Mouse (Mus musculus) liver, embryonic 16.5 days (tissue): ENCODE data around the gene C8g. TPM values are rescaled to one million over a fixed set of nuclear protein-coding genes. Genes with fewer than 3 reads are reported as not detected.

ENCODE experiments used
- ATAC-seq: fragments of 200-750 bp; cut with Nextera tagmentation; 2 replicates; pipeline ENCODE4 v1.8.0; 2017; ENCODE audit warnings: low read depth, mild to moderate bottlenecking, moderate number of reproducible peaks, moderate library complexity
- H3K27ac ChIP-seq: fragments of 300-500 bp; sonication (generic); 2 replicates; pipeline ENCODE4 v1.5.1; 2014; ENCODE audit warnings: mild to moderate bottlenecking, low read length
- H3K27me3 ChIP-seq: fragments of 300-500 bp; sonication (generic); 2 replicates; pipeline ENCODE4 v1.6.1; 2014; ENCODE audit warnings: low read depth, low read length, mixed read lengths; ENCODE audit not compliant: control insufficient read depth, insufficient read depth
- H3K36me3 ChIP-seq: fragments of 300-500 bp; sonication (generic); 2 replicates; pipeline ENCODE4 v1.6.1; 2014; ENCODE audit warnings: mild to moderate bottlenecking; ENCODE audit not compliant: control insufficient read depth, insufficient read depth
- H3K4me1 ChIP-seq: fragments of 300-500 bp; sonication (generic); 2 replicates; pipeline ENCODE4 v1.6.1; 2014; ENCODE audit warnings: low read depth, low read length, mixed read lengths; ENCODE audit not compliant: control insufficient read depth
- H3K4me2 ChIP-seq: fragments of 300-500 bp; sonication (generic); 2 replicates; pipeline ENCODE4 v1.6.1; 2014; ENCODE audit warnings: low read depth, low read length, mixed read lengths
- H3K4me3 ChIP-seq: fragments of 300-500 bp; sonication (generic); 2 replicates; pipeline ENCODE4 v1.5.1; 2014; ENCODE audit warnings: low read depth, mild to moderate bottlenecking, low read length
- H3K9ac ChIP-seq: fragments of 300-500 bp; sonication (generic); 2 replicates; pipeline ENCODE4 v1.6.1; 2014; ENCODE audit warnings: low read depth, low read length
- H3K9me3 ChIP-seq: fragments of 300-500 bp; sonication (generic); replicated peaks from 2 replicates; pipeline ENCODE4 v1.6.1; 2016; ENCODE audit warnings: low read length; ENCODE audit not compliant: control insufficient read depth
- WGBS: fragments of 180-500 bp; shearing (Covaris S2); extraction: QIAGEN DNeasy Blood & Tissue Kit; methylation state at CpG from one replicate; pipeline ENCODE4 v1.1.7; 2014; ENCODE audit not compliant: insufficient replicate concordance; 5-methylcytosine and 5-hydroxymethylcytosine counted together
- polyA plus RNA-seq: library from polyadenylated mRNA; unstranded; fragments of >200 nt; fragmentation: Nextera tagmentation; extraction: Ambion mirVana; gene quantifications from 2 replicates; pipeline ENCODE4 v1.2.1, GENCODE M21; 2015

C8g gene
- polyA plus RNA-seq, 1 experiment from 2014 or later: 105 TPM

- no peak overlapping the region for H3K27ac ChIP-seq
- H3K9me3 ChIP-seq: no peaks in the 10 kb centered on the region
- peaks cover 18% of the 10 kb centered on the region for H3K36me3 ChIP-seq
- H3K4me2 ChIP-seq: no peak overlapping the region
- no peak for ATAC-seq
- no peaks in the 10 kb centered on the region for H3K27me3 ChIP-seq
- 82% methylated on average over 8 of the region's 8 CpGs for WGBS
- no peak overlapping the region for H3K4me3 ChIP-seq
- no peak overlapping the region for H3K9ac ChIP-seq
- H3K4me1 ChIP-seq: no peaks in the 10 kb centered on the region
These were observed 35.0 kb upstream of the C8g start for GRCm38 (mm10) chr2:25536531-25536930.

DNA sequence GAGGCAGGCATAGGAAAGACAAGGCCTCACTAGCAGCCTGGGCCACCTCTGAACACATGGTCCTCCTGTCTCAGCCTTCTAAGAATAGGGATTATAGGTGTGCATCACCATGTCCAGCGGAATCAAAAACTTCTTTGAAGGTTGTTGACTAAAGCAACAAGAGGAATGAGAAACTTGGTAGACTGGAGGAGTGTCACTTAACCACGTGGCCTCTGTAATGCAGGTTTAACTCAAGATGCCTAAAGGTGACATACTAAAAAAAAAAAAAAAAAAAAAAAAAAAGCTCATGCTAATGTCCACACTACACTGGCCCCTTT is 33.3 kb upstream of the C8g start:
- no peak for ATAC-seq
- Histone ChIP-seq H3K27me3 (no peaks in the 10 kb centered on the region), H3K27ac (no peak overlapping the region), H3K4me2 (no peak overlapping the region), H3K4me3 (no peak overlapping the region), H3K9me3 (no peaks in the 10 kb centered on the region), H3K36me3 (peaks cover 23% of the 10 kb centered on the region), H3K9ac (no peak overlapping the region), H3K4me1 (no peaks in the 10 kb centered on the region)
- WGBS: 83% methylated on average over 2 of the region's 2 CpGs

GRCm38 (mm10) chr2:25534178-25534865 is 32.8 kb upstream of the C8g start:
- H3K4me1 ChIP-seq: no peaks in the 10 kb centered on the region
- no peaks in the 10 kb centered on the region for H3K27me3 ChIP-seq
- peaks cover 23% of the 10 kb centered on the region for H3K36me3 ChIP-seq
- H3K9me3 ChIP-seq: no peaks in the 10 kb centered on the region
- no peak overlapping the region for H3K9ac ChIP-seq
- H3K27ac ChIP-seq: no peak overlapping the region
- WGBS: 58% methylated on average over 3 of the region's 3 CpGs
- no peak overlapping the region for H3K4me3 ChIP-seq
- no peak for ATAC-seq
- H3K4me2 ChIP-seq: no peak overlapping the region

DNA sequence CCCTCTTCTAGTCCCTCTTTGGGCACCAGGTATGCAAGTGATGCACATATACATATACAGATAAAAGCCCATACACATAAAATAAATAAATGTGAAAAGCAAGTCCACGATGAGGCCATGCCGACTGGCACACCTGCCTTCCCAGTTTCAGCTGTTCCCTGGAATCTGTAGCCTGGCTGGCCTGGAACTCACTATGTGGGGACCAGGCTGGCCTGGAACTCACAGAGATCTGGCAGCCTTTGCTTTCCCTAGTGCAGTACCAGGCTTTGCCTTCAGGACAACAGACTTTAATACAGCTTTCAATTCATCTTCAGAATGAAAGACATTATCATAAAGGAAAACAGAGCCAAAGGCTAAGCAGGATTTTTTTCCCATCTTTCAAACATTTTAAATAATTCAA is 32.2 kb upstream of the C8g start:
- H3K27ac ChIP-seq: no peak overlapping the region
- 83% methylated on average over 2 of the region's 2 CpGs for WGBS
- H3K27me3 ChIP-seq: no peaks in the 10 kb centered on the region
- no peak for ATAC-seq
- H3K4me1 ChIP-seq: no peaks in the 10 kb centered on the region
- peaks cover 26% of the 10 kb centered on the region for H3K36me3 ChIP-seq
- no peak overlapping the region for H3K4me2 ChIP-seq
- H3K9me3 ChIP-seq: no peaks in the 10 kb centered on the region
- no peak overlapping the region for H3K9ac ChIP-seq
- no peak overlapping the region for H3K4me3 ChIP-seq

GRCm38 (mm10) chr2:25526510-25527302 is 25.2 kb upstream of the C8g start:
- H3K27me3 ChIP-seq: no peaks in the 10 kb centered on the region
- H3K9ac ChIP-seq: no peak overlapping the region
- peaks cover 50% of the 10 kb centered on the region for H3K36me3 ChIP-seq
- H3K4me1 ChIP-seq: no peaks in the 10 kb centered on the region
- H3K4me2 ChIP-seq: no peak overlapping the region
- no peak for ATAC-seq
- 66% methylated on average over 9 of the region's 9 CpGs for WGBS
- no peaks in the 10 kb centered on the region for H3K9me3 ChIP-seq
- no peak overlapping the region for H3K4me3 ChIP-seq
- H3K27ac ChIP-seq: no peak overlapping the region

GRCm38 (mm10) chr2:25509912-25510311 is 8.4 kb upstream of the C8g start:
- no peak overlapping the region for H3K27ac ChIP-seq
- 57% methylated on average over 3 of the region's 3 CpGs for WGBS
- ATAC-seq: no peak

DNA sequence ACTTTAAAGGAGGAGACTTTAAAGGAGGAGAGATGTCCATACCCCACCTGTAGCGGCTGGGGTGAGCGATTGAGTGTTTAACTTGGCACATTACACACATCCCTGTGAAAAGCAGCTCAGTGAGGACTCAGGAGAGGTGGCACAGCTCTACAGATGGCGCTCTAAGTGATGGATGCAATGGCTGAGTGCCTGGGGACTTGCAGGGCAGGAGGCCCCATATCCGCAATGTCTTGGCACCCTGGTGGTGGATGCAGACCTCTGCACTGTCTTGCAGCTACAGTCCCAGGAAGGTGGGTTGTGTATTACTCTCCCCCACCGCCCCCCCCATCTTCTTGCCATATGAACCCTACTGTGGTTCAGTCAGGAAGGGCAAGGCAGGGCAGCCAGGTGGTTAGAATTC is 5.4 kb upstream of the C8g start:
- Histone ChIP-seq H3K4me1 (peaks cover 18% of the 10 kb centered on the region), H3K9ac (no peak overlapping the region), H3K36me3 (peaks cover 6% of the 10 kb centered on the region; the same call in 1 of the 2 replicates), H3K4me2 (no peak overlapping the region), H3K27me3 (no peaks in the 10 kb centered on the region), H3K9me3 (no peaks in the 10 kb centered on the region), H3K4me3 (no peak overlapping the region), H3K27ac (no peak overlapping the region)
- 41% methylated on average over 5 of the region's 5 CpGs for WGBS
- ATAC-seq: no peak

More at GRCm38 (mm10) chr2:25509912-25510311, 8.4 kb upstream of the C8g start:
- H3K4me2 ChIP-seq: no peak overlapping the region
- H3K4me1 ChIP-seq: no peaks in the 10 kb centered on the region
- no peak overlapping the region for H3K4me3 ChIP-seq
- H3K27me3 ChIP-seq: no peaks in the 10 kb centered on the region
- no peaks in the 10 kb centered on the region for H3K9me3 ChIP-seq
- no peaks in the 10 kb centered on the region for H3K36me3 ChIP-seq
- no peak overlapping the region for H3K9ac ChIP-seq

DNA sequence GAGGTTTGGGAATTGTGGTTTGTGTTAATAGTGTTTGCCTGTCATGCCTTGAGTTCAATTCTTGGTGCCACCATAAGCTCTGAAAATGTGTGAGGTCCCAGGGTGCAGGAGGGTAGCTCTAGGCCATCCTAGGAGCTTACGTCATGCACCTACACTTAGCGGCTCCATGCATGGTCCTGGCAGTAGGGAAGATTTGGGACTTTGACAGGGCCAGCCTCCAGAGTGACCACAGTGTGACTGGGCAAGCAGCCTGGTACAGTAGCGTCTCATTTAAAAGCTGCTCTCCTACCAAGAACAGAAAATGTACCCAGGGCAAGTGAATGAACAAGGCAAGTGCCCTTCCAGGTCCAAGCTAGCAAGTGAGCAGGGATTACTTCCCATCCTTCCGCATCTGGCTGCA is 4.3 kb upstream of the C8g start:
- WGBS: 78% methylated on average over 4 of the region's 4 CpGs
- Histone ChIP-seq H3K27me3 (no peaks in the 10 kb centered on the region), H3K27ac (no peak overlapping the region), H3K36me3 (peaks cover 6% of the 10 kb centered on the region; the same call in 1 of the 2 replicates), H3K4me1 (peaks cover 27% of the 10 kb centered on the region), H3K4me2 (no peak overlapping the region), H3K9me3 (no peaks in the 10 kb centered on the region), H3K9ac (no peak overlapping the region), H3K4me3 (no peak overlapping the region)
- ATAC-seq: no peak

DNA sequence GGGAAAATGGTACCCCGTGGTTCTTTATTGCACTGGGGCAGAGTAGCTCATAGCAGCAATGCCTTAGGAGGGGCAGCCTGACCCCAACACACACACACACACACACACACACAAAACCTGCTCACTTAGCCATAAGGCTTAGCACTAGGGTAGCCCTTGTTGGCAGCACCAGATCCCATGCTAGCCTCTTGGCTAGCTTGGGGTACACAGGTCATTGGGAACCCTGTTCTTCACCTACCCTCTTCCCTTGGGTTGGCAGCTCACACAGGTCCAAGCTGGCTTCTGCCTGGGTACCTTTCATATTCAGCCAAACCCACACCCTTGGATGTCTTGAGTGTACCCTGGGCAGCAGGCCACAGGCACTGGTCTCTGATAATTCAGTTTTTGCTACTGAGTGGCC is 3.5 kb upstream of the C8g start:
- H3K4me1 ChIP-seq: peaks cover 32% of the 10 kb centered on the region
- ATAC-seq: no peak

More for the DNA sequence above, 3.5 kb upstream of the C8g start:
- Histone ChIP-seq H3K9ac (no peak overlapping the region), H3K27ac (no peak overlapping the region), H3K4me2 (no peak overlapping the region), H3K27me3 (no peaks in the 10 kb centered on the region), H3K36me3 (peaks cover 6% of the 10 kb centered on the region; the same call in 1 of the 2 replicates), H3K9me3 (no peaks in the 10 kb centered on the region), H3K4me3 (no peak overlapping the region)
- 61% methylated on average over 1 of the region's 1 CpGs for WGBS
